Mouse (Mus musculus): ENCODE measurements around the gene Paxip1.

The Paxip1 gene

DNA sequence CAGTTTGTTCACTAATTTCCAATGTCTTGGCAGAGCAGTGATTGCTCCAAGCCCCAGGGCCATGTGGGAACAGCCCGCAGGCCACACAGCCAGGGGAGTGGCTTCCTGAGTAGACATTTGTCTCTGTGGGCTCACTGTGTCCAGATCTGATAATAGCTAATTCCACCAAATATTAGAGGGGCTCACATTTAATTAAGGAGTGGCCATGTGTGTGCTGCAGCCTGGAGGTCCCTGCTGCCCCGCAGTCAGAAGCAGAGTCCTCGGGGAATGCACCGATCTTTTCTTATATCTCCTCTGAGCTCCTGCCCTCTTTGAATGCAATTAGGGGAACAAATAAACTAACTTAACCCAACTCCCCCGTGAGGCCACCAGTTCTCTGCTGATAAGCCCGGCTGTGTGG lies 84.9 kb downstream of the Paxip1 start:
- Histone ChIP-seq H3K36me3 (ENCODE audit: control insufficient read depth, insufficient read depth, low read length, poor library complexity, severe bottlenecking) (no peaks in the 10 kb centered on the region), H3K27me3 (ENCODE audit: control insufficient read depth, insufficient read depth, low read length, poor library complexity, severe bottlenecking) (no peaks in the 10 kb centered on the region)
- no peak for DNase-seq (ENCODE audit: low read depth, low spot score)

DNA sequence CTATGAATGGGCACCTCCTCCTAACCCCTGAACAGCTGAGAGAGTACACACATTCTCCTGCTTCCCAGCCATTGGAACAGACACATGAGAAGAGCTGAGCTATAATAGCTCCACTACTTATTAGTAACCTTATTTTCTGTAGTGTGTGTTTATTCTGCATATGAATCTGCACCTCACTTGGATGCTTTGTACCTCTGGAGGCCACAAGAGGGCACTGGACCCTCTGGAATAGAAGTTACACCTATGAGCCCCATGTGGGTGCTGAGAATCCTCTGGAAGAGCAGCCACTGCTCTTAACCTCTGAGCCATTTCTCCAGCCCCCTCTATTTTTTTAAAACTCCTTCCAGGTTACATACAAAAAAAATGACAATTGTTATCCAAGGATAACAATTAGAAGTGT lies 86.5 kb downstream of the Paxip1 start:
- Histone ChIP-seq H3K27me3 (ENCODE audit: control insufficient read depth, insufficient read depth, low read length, poor library complexity, severe bottlenecking) (no peaks in the 10 kb centered on the region), H3K36me3 (ENCODE audit: control insufficient read depth, insufficient read depth, low read length, poor library complexity, severe bottlenecking) (no peaks in the 10 kb centered on the region)
- DNase-seq (ENCODE audit: low read depth, low spot score) = no peak

DNA sequence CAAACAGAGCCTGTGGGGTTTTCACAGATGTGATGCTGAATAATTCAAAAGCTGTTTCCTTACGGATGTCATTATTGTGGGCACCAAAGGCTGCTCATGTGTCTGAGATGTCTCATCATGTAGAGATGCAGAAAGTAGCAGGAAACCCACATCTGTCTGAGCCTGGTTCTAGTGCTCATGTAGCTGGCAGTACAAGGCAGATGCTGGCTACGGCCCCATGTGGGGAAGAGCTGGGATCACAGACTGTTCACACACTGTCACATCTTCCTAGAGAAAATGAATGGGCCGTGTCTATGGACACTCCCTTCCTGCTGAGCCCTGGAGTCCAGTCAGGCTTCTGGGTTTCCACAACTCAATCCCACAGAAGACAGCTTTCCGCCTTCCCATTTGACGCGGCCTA lies 89.0 kb downstream of the Paxip1 start:
- H3K36me3 ChIP-seq (ENCODE audit: control insufficient read depth, insufficient read depth, low read length, poor library complexity, severe bottlenecking) = no peaks in the 10 kb centered on the region
- DNase-seq (ENCODE audit: low read depth, low spot score) = no peak
- H3K27me3 ChIP-seq (ENCODE audit: control insufficient read depth, insufficient read depth, low read length, poor library complexity, severe bottlenecking) = no peaks in the 10 kb centered on the region

Measured in splenic B cell, adult 2 months (primary cell).